Mouse (Mus musculus): ENCODE measurements around the gene Pex26. TPM values are rescaled to one million over a fixed set of nuclear protein-coding genes. Genes with fewer than 3 reads are reported as not detected.

Pex26 gene
- total RNA-seq, 4 experiments from 2014 or later = 12.1 to 14.2 (median 13.1) TPM

GRCm38 (mm10) chr6:121166098-121166552 lies 17.3 kb upstream of the Pex26 start:
- DNase-seq (ENCODE audit: low spot score in 2 of 2) = no peak

DNA sequence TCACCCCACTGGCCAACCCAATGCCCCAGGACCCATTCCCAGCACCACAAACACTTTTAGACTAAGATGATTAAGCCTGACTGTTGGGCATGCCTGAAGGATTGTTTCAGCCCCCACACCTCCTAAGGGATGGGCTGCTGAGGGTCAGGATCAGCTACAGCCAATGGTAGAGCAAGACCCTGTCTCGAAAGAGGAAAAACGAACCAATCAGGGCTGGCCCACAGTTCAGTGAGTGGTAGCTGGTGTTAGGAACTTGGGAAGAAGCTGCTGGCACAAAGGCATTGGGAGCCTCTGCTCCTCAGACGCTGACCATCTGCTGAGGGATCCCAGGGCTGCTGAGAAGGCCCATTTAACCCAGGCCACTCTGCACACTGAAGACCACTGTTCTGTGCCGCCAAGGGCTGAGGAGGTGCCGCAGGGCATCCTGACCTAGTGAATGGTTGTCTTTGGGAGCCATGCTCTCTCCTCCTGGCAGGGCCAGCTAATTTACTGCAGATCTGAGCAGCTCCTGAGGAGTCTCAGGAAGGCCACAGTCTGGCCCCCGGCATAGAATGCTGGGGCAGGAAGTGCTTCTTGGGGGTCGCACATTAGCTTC lies 16.0 kb upstream of the Pex26 start:
- DNase-seq (ENCODE audit: low spot score in 2 of 2) = no peak

GRCm38 (mm10) chr6:121171102-121171501 lies 12.4 kb upstream of the Pex26 start:
- DNase-seq (ENCODE audit: low spot score in 2 of 2) = no peak

DNA sequence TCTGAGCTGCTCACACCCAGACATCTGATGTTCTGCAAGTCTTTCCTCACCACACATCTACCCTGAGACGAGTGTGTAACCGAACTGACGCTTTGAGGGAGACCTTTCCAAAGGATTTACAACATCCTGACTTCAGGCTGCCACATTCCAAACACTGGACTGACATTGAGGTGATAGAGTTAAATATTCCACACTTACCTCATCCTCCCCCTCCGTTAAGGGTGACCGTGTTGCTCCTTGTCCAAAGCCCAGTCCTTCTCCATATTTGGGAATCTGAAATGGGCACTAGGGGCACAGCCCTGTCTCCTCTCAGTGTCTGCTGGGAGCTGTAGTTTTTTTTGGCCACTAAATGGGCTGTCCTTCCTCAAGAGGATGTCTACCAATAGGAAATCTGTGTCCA lies 10.0 kb upstream of the Pex26 start:
- no peak for DNase-seq (ENCODE audit: low spot score in 2 of 2)

GRCm38 (mm10) chr6:121174761-121175160 lies 8.7 kb upstream of the Pex26 start:
- no peak for DNase-seq (ENCODE audit: low spot score in 2 of 2)

GRCm38 (mm10) chr6:121176011-121176730 lies 7.3 kb upstream of the Pex26 start:
- no peak for DNase-seq (ENCODE audit: low spot score in 2 of 2)

- DNase-seq (ENCODE audit: low spot score in 2 of 2) = no peak
Observed at GRCm38 (mm10) chr6:121176731-121177098, 6.8 kb upstream of the Pex26 start.

DNA sequence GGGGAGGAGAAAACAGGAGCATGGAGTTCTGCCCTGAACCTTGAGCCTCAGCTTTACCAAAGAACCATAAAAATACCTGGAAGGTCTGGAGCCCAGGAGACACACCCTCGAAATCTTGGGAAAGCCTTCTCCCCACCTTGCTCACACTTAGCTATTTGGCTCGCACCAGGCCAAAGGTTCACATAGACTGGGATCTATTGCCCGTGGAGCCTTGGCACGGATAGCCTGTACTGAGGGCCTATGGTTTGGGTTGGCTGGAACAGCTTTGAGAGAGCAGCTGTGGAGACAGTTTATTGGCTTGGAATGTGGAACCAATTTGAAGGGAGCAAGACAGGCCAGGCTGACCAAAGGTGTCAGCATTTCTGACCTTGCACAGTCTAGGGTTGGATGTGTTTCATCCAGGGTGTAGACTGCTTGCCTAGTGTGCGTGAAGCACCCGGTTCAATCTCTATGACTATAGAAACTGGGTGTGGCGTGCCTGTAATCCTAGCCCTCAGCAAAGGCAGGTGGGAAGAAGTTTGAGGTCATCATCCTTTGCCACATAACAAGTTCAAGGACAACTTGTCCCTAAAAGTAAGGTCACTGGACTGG lies 6.3 kb upstream of the Pex26 start:
- DNase-seq (ENCODE audit: low spot score in 2 of 2) = no peak

- DNase-seq (ENCODE audit: low spot score in 2 of 2) = peak in 1 of 2 experiments; percentile 76
Observed at GRCm38 (mm10) chr6:121178700-121179358, 4.6 kb upstream of the Pex26 start.

DNA sequence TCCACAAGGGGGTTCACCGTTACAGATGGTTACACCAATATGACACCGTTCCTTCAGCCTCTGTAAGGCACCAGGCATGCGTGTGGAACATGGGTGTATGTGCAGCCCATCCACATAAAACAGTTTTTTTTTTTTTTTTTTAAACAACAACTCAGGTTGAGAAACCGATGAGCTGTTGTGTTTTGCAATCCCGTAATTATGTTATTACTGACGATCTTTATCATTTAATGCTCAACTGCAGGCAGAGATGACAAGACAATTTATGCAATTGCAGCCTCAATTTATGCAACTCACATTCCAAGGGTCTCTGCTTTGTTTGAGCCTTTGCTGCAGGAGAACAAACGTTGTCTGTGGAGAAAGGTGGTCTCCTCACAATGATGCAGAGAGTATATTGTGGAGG lies 3.6 kb upstream of the Pex26 start:
- DNase-seq (ENCODE audit: low spot score in 2 of 2) = no peak

- DNase-seq (ENCODE audit: low spot score in 2 of 2) = peak in 1 of 2 experiments; percentile 51
Observed at GRCm38 (mm10) chr6:121184198-121185140, 1.0 kb downstream of the Pex26 start.

DNA sequence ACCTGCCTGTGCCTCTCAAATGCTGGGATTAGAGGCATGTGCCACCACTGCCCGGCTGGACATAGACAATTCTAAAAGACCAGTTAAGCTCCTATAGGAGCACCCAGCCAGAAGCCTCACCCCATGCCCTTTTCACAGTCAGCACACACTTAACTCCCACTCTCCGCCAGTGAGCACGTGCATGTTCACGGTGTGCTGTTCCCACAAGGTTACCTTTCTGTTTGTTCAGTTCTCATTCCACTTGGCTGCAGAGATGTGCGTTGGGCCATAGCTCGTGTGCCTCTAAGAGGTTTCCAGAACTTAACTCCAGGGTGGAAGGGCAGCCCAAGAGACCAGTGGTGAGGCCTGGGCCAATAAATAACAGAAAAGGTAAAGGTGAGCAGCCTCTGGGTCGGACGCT lies 1.8 kb downstream of the Pex26 start:
- DNase-seq (ENCODE audit: low spot score in 2 of 2) = no peak

GRCm38 (mm10) chr6:121191261-121192009 lies 8.0 kb downstream of the Pex26 start:
- no peak for DNase-seq (ENCODE audit: low spot score in 2 of 2)

DNA sequence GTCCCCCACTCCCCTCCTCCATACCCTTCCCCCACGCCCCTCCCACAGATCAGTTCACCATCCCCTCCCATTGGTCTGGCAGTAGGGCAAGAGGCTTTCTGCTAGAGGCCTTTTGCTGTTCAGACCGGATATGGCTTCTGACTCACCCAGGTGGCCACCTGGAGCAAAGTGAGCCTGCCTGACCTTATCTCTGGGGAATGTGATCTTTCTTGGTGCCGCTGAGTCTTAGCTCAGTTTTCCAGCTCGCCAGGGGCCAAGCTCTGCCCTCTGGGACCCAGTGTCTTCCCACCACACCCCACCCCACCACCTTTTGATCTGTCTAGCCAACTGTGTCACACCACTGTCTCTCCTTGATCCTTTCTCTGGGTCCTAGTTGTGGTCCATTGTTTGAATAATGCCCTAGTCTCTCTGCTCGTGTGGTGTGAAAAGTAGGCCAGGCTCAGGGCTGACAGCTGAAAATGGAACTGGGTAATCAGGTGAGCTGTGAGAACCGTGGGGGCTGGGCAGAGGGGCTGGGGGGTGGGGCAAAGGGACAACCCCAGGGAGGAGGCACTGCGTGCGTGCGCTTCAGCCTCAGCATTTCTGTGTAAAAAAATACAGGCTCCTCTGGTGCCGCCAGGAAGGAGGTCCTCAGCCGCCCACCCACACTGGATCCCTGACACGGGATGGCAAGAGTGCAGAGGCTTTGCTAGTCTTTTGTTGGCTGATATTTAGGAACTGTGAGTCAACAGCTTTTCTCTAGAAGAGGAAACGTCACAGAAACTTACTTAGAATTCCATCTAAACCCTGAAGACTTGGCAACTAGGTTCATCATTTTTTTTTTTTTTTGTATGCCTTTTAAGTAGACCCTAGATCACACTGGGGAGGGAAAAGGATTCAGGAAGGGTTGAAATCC lies 10.8 kb downstream of the Pex26 start:
- no peak for DNase-seq (ENCODE audit: low spot score in 2 of 2)

DNA sequence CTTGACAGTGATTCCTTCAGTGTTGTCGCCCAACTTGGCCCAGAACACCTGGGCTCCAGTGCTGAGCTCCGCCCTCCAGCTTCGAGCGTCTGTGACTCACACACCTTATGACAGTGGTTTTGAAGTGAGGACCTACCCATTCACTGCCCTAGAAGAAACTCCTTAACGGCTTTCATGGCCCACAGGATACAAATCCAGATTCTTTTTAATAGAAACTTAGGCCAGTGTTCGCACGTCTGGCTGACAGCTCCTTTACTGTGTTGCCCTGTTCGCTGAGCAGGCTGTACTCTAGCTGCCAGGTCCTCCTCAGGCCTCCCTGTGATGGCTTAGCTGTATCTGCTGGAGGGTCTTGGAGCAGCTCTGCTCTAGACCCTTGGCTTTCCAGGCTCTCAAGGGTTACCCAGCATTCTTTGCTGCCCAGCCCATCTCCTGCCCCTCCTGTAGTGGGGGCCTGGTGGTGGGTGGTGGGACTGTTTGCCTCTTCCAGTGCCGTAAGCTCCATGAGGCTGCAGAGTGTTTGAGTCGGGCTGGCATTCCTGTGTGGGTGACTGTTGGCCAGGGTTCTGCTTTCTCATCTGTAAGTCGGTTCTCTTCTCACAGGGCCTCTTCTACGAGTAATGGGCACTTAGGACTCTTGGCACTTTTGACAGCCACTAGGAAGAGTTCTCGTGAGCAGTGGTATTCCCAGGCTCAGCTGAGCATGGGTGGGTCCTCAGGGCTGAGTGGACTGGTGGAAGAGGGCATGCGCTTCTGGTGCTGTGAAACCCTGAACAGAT lies 11.7 kb downstream of the Pex26 start:
- DNase-seq (ENCODE audit: low spot score in 2 of 2) = no peak

DNA sequence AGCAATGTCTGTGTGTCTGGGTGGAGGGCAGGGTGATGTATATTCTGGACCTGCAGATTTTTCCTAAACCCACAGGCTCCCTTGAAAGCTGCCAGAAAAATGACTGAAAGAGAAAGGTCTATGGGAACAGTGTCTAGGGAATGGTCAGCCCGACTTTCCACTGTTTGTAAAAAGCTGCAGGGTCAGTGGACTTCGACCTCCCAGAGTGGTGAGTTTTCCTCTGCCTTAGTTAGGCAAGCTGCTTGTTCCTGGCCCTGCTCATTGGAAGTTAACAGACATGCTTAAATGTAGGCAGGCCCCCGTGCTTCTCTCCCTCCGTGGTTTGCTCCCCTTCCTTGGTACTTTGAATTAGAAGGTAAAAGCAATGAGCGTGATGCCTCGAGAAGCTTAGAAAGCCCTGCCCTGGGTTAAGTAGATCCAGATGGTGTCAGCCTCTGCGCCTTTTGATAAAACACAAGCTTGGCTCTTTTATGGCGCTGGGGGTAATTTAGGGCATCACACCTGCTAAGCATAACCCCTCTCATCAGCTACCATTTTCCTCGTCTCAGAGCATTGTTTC lies 14.4 kb downstream of the Pex26 start:
- no peak for DNase-seq (ENCODE audit: low spot score in 2 of 2)

GRCm38 (mm10) chr6:121200458-121200857 lies 17.0 kb downstream of the Pex26 start:
- no peak for DNase-seq (ENCODE audit: low spot score in 2 of 2)

DNA sequence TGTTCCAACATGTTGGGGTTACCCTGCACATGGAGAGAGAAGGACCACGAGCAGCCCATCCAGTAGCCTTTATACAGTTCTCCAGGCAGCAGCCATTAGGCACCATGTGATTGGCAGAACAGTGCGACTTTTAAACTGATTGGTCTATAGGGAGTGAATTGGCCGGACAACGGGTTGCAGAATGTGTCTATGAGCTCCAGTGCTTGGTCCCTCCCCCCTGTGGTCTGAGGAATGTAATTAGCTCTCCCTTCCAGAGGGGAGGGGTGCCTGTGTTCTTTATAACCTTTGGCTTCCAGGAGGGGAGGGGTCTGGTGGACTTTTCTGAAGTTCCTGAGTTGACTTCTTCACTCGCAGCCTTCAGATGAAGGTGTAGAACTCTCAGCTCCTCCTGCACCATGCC lies 18.6 kb downstream of the Pex26 start:
- no peak for DNase-seq (ENCODE audit: low spot score in 2 of 2)

Measured in layer of hippocampus, adult 8-10 months (tissue).